Mouse (Mus musculus) bone marrow, adult 2 months (tissue): ENCODE data around the gene P4hb. TPM values are rescaled to one million over a fixed set of nuclear protein-coding genes. Genes with fewer than 3 reads are reported as not detected.

ENCODE experiments used
- H3K27ac ChIP-seq: fragments of 200-500 bp; 2 replicates; pipeline ENCODE4 v1.5.1; 2012; ENCODE audit warnings: low read depth, mild to moderate bottlenecking, control low read depth, inconsistent platforms, low read length; ENCODE audit not compliant: control insufficient read depth, poor library complexity, insufficient read depth
- H3K4me1 ChIP-seq: fragments of 200-500 bp; 2 replicates; pipeline ENCODE4 v1.6.1; 2011; ENCODE audit warnings: low read length; ENCODE audit not compliant: control insufficient read depth, insufficient read depth
- H3K4me3 ChIP-seq: fragments of 200-500 bp; replicated peaks from 2 replicates; pipeline ENCODE3; 2011; ENCODE audit warnings: mild to moderate bottlenecking, low read depth, low read length, control low read depth; ENCODE audit not compliant: control insufficient read depth
- CTCF ChIP-seq: fragments of 200-500 bp; IDR thresholded peaks from 2 replicates; pipeline ENCODE4 v1.5.1; 2011; ENCODE audit warnings: low read length, control low read depth; ENCODE audit not compliant: control insufficient read depth, insufficient read depth
- POLR2A ChIP-seq: fragments of 200-500 bp; IDR thresholded peaks from 2 replicates; pipeline ENCODE4 v1.6.1; 2011; ENCODE audit warnings: low read depth, mild to moderate bottlenecking, control low read depth, low read length, borderline replicate concordance; ENCODE audit not compliant: control insufficient read depth
- WGBS: fragments of 180-500 bp; shearing (Covaris S2); methylation state at CpG from one replicate; pipeline ENCODE4 v1.1.7; 2018; 5-methylcytosine and 5-hydroxymethylcytosine counted together
- polyA plus RNA-seq: library from polyadenylated mRNA; stranded (reverse); fragments of >200 nt; gene quantifications from 2 replicates; pipeline ENCODE4 v1.2.4, GENCODE M21; 2011; ENCODE audit warnings: low replicate concordance; ENCODE audit not compliant: missing spikeins, insufficient read depth, insufficient read length

P4hb gene
- polyA plus RNA-seq, 1 experiment, result 236 TPM

GRCm38 (mm10) chr11:120615167-120615566 is 42.1 kb upstream of the P4hb start:
- H3K27ac ChIP-seq, result no peak overlapping the region
- H3K4me1 ChIP-seq, result peaks cover 2% of the 10 kb centered on the region; the same call in 1 of the 2 replicates
- TF ChIP-seq POLR2A (no peak), CTCF (no peak)
- 90% methylated on average over 6 of the region's 6 CpGs for WGBS
- no peak overlapping the region for H3K4me3 ChIP-seq

DNA sequence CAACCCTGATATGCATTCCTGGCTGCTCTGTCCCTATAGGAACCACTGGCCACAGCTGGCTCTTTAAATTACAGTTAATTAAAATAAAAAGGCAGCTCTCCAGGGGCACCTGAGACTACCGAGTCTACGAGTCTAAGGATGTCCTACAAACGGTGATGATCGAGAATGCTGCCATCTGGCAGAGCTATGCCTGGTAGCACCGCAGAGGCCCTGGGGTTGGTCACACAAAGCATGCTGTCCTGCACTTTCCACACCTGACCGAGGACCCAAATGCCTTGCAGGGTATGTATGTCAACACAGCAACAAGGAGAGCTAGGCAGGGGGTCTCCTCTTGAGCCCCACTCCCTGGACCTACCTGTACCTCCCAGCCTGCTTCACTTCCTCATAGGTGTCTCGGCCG is 40.9 kb upstream of the P4hb start:
- Histone ChIP-seq H3K27ac (no peak overlapping the region), H3K4me3 (no peak overlapping the region), H3K4me1 (peaks cover 2% of the 10 kb centered on the region; the same call in 1 of the 2 replicates)
- WGBS, result 84% methylated on average over 8 of the region's 8 CpGs
- TF ChIP-seq CTCF (no peak), POLR2A (no peak)

- Histone ChIP-seq H3K27ac (no peak overlapping the region), H3K4me3 (no peak overlapping the region), H3K4me1 (peaks cover 2% of the 10 kb centered on the region; the same call in 1 of the 2 replicates)
- WGBS, result 88% methylated on average over 10 of the region's 10 CpGs
- TF ChIP-seq POLR2A, result no peak
- no peak for TF ChIP-seq CTCF
Measured at GRCm38 (mm10) chr11:120613481-120613972, 40.5 kb upstream of the P4hb start.

- H3K27ac ChIP-seq, result no peak overlapping the region
- 49% methylated on average over 6 of the region's 6 CpGs for WGBS
- TF ChIP-seq POLR2A (no peak), CTCF (peak; percentile 95)
- peaks cover 2% of the 10 kb centered on the region; the same call in 1 of the 2 replicates for H3K4me1 ChIP-seq
- no peak overlapping the region for H3K4me3 ChIP-seq
Measured at GRCm38 (mm10) chr11:120612763-120613162, 39.7 kb upstream of the P4hb start.

DNA sequence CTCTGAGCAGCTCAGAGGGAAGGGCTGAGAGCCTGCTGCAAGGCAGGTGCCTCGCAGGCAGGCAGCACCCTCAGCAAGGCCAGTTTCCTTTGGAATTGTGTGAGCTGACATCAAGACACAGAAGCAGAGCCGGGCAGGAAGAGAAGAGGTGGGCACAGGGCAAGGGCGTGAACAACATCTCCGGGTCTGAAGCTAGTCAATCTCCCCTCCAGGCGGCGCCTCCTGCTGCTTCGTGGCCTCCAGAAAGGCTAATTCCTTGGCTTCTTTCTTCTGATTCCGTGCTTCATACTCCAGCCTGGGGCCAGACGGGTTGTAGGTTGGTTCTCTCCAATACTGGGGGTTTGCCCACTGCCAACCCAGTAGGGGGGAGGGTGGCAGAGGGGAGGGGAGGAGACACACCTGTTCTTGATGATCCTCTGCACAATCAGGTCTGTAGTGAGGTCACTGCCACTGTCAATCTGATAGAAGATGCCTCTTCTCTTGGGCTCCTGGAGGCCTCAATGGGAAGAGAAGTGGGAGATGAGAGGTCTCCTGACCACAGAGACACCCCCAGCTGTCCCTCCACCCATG is 37.5 kb upstream of the P4hb start:
- TF ChIP-seq POLR2A (no peak), CTCF (no peak)
- Histone ChIP-seq H3K4me3 (no peak overlapping the region), H3K4me1 (no peaks in the 10 kb centered on the region), H3K27ac (no peak overlapping the region)
- 91% methylated on average over 9 of the region's 9 CpGs for WGBS

DNA sequence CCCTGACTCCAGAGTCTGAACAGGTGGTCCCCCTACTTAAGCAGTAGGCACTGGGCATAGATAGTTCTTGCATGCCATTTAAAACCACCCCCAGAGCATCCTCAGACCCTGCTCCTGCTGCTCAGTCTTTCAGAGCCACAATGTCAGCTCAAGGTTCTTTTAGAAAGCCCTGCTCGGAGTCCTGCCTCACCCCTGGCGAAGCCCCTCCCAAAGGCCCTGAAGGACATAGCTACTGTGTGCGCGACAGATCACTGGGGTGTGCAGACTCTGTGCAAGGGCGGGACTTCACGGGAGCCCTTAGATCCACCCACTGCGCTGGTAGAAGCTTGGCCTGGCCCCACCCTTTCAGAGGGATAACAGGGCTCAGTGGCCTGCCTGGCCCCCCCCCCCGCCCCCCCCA is 36.2 kb upstream of the P4hb start:
- no peaks in the 10 kb centered on the region for H3K4me1 ChIP-seq
- TF ChIP-seq CTCF (no peak), POLR2A (no peak)
- WGBS, result 66% methylated on average over 8 of the region's 8 CpGs
- no peak overlapping the region for H3K27ac ChIP-seq
- H3K4me3 ChIP-seq, result no peak overlapping the region

DNA sequence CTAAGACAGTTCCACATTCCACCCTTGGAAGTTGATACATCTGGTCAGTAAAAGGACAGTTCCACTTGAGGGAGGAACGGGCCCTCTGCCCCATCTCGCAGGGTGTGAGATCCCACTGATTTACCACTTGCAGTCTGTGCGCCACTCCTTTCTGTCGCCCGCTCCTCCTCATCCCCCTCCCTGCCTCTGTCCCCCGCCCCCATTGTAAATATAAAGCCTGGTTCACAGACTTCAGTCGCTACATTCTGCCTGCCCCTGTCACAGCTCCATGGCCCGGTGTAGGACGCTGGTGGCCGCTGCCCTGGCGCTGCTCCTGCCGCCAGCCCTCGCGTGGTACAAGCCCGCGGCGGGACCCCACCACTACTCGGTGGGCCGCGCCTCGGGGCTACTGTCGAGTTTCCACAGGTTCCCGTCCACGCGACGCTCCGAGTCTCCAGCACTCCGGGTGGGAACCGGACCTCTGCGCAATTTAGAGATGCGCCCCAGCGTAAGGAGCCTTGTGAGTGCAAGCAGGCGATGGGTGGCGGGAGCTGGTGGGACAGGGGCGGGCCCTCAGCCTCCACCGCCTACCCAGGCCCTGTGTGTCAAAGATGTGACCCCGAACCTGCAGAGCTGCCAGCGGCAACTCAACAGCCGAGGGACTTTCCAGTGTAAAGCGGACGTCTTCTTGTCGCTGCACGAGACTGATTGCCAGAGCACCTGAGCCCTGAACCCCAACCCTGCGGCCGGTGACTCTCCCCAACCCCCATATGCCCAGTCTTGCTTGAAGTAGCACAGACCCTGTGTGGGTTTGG is 35.4 kb upstream of the P4hb start, which contains the start of gene Npb:
TSS of gene Npb (plus strand) at position 237 of the 794 bp plus-strand sequence.
- H3K27ac ChIP-seq, result no peak within 1 kb of the TSS
- 18% methylated on average over 45 of the region's 45 CpGs for WGBS
- TF ChIP-seq POLR2A, result no peak
- no peak for TF ChIP-seq CTCF
- H3K4me3 ChIP-seq, result no peak within 1 kb of the TSS
- no peaks in the 10 kb centered on the region for H3K4me1 ChIP-seq

DNA sequence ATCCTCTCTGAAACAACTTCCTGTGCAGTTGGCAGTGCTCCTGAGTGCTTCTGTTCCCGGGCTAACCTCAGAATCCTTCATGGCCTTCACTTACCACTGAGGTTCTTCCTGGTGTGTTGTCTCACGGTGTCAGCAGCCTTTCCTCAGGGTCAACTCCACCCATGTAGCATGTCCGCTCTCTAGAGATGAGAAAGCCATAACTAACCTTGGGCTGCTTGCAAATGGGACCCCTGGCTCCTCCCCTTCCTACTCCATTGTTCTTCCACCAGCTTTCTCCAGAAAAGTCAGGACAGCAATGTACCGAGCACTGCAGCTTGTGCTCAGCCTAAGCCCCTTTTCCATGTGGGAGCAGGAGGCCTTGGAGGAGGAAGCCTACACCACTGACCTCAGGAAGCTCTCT is 33.7 kb upstream of the P4hb start:
- Histone ChIP-seq H3K27ac (no peak overlapping the region), H3K4me3 (no peak overlapping the region), H3K4me1 (no peaks in the 10 kb centered on the region)
- TF ChIP-seq CTCF (no peak), POLR2A (no peak)
- 86% methylated on average over 4 of the region's 4 CpGs for WGBS

DNA sequence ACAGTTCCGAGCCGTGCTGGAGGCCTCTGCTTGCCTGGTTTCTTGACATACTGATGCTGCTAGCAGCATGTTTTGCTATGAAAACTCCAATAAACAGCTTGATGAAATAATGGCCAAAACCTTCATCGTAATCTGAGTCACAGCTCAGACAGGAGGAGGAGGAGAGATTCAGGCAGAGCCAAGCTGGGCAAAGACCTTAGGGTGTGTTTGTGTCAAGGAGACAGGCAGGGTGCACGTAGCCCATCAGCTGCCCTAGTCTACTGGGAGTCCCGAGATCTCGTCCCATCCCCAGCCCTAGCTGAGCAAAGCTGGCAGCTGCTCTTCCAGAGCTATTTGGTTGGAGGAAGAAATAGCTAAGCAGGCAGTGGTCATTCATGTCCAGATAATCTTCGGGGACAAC is 32.6 kb upstream of the P4hb start:
- 88% methylated on average over 7 of the region's 7 CpGs for WGBS
- Histone ChIP-seq H3K4me1 (no peaks in the 10 kb centered on the region), H3K4me3 (no peak overlapping the region), H3K27ac (no peak overlapping the region)
- TF ChIP-seq CTCF, result no peak
- TF ChIP-seq POLR2A, result no peak
